Mouse (Mus musculus) CH12.LX (cell line): ENCODE data around the gene Csk. TPM values are rescaled to one million over a fixed set of nuclear protein-coding genes. Genes with fewer than 3 reads are reported as not detected.

ENCODE experiments used
- DNase-seq: peaks from one replicate; pipeline ENCODE4 v3.0.0-alpha.2; 2013; ENCODE audit errors: extremely low read depth
- H3K27ac ChIP-seq: 2 replicates; pipeline ENCODE4 v1.5.1; 2012; ENCODE audit warnings: low read depth, mild to moderate bottlenecking, control low read depth, moderate library complexity; ENCODE audit not compliant: insufficient read depth
- H3K27me3 ChIP-seq: replicated peaks from 2 replicates; pipeline ENCODE3; 2012; ENCODE audit warnings: inconsistent platforms
- H3K36me3 ChIP-seq, 2 experiments: replicated peaks in 1 of 2; 2 replicates each; pipeline versions ENCODE3 to v1.6.1; 2012; ENCODE audit warnings: inconsistent platforms in 1 of 2, low read length in 1 of 2, mild to moderate bottlenecking in 1 of 2, mixed read lengths in 1 of 2, moderate library complexity in 1 of 2; ENCODE audit not compliant: control insufficient read depth in 1 of 2, insufficient read depth in 1 of 2
- H3K4me1 ChIP-seq, 2 experiments: 2 replicates each; pipeline ENCODE4 v1.6.1; 2012; ENCODE audit warnings: inconsistent platforms in 1 of 2, moderate library complexity in 1 of 2; ENCODE audit not compliant: insufficient read depth in 2 of 2, control insufficient read depth in 1 of 2
- H3K4me2 ChIP-seq: 2 replicates; pipeline ENCODE4 v1.6.1; 2012; ENCODE audit warnings: low read depth, mild to moderate bottlenecking, control low read depth; ENCODE audit not compliant: poor library complexity, insufficient read depth, severe bottlenecking
- H3K4me3 ChIP-seq, 3 experiments: fragments of 150-350 bp in 1 of 3; sonication (generic) in 1 of 3; replicated peaks in 1 of 3; 2 replicates each; pipeline versions ENCODE3 to v1.5.1; 2011 to 2012; ENCODE audit warnings: low read depth in 2 of 3, low read length in 2 of 3, mild to moderate bottlenecking in 2 of 3, moderate library complexity in 2 of 3, control low read depth in 1 of 3, improper control_type of control experiment in 1 of 3, inconsistent platforms in 1 of 3, mixed read lengths in 1 of 3; ENCODE audit not compliant: poor library complexity in 1 of 3
- H3K79me2 ChIP-seq: replicated peaks from 2 replicates; pipeline ENCODE4 v1.6.1; 2012; ENCODE audit warnings: mild to moderate bottlenecking, moderate library complexity; ENCODE audit not compliant: control insufficient read depth, poor library complexity, insufficient read depth, severe bottlenecking; ENCODE audit errors: extremely low read depth
- H3K9ac ChIP-seq: 2 replicates; pipeline ENCODE4 v1.6.1; 2012; ENCODE audit warnings: low read depth, mild to moderate bottlenecking, control low read depth, moderate library complexity; ENCODE audit not compliant: insufficient read depth
- H3K9me3 ChIP-seq: replicated peaks from 2 replicates; pipeline ENCODE3; 2012; ENCODE audit warnings: low read length, inconsistent platforms, mixed read lengths
- CHD1 ChIP-seq: IDR thresholded peaks from 2 replicates; pipeline ENCODE4 v1.6.1; 2012; ENCODE audit warnings: low read depth, low read length, improper control_type of control experiment, inconsistent platforms
- CHD2 ChIP-seq: IDR thresholded peaks from 2 replicates; pipeline ENCODE4 v1.6.1; 2011; ENCODE audit warnings: low read length, improper control_type of control experiment
- CTCF ChIP-seq, 2 experiments: IDR thresholded peaks in 1 of 2; conservative IDR thresholded peaks in 1 of 2; 2 replicates each; pipeline ENCODE4 v1.5.1; 2011 to 2012; ENCODE audit warnings: low read depth in 2 of 2, low read length in 2 of 2, improper control_type of control experiment in 1 of 2, inconsistent platforms in 1 of 2, mild to moderate bottlenecking in 1 of 2, moderate library complexity in 1 of 2
- E2F4 ChIP-seq: IDR thresholded peaks from 2 replicates; pipeline ENCODE4 v1.6.1; 2011; ENCODE audit warnings: low read depth, low read length, improper control_type of control experiment; ENCODE audit not compliant: insufficient replicate concordance
- ELF1 ChIP-seq: IDR thresholded peaks from 2 replicates; pipeline ENCODE4 v1.6.1; 2014; ENCODE audit warnings: low read depth, mild to moderate bottlenecking, inconsistent platforms, low read length, improper control_type of control experiment
- HCFC1 ChIP-seq: IDR thresholded peaks from 2 replicates; pipeline ENCODE4 v1.6.1; 2012; ENCODE audit warnings: low read depth, mild to moderate bottlenecking, inconsistent platforms, low read length, improper control_type of control experiment
- KAT2A ChIP-seq: IDR thresholded peaks from 2 replicates; pipeline ENCODE4 v1.6.1; 2012; ENCODE audit warnings: low read length, improper control_type of control experiment, inconsistent platforms; ENCODE audit not compliant: insufficient replicate concordance
- MAZ ChIP-seq: IDR thresholded peaks from 2 replicates; pipeline ENCODE4 v1.6.1; 2012; ENCODE audit warnings: low read depth, mild to moderate bottlenecking, inconsistent platforms, low read length, improper control_type of control experiment, moderate library complexity
- MEF2A ChIP-seq: IDR thresholded peaks from 2 replicates; pipeline ENCODE4 v1.6.1; 2014; ENCODE audit warnings: low read depth, mild to moderate bottlenecking, inconsistent platforms, low read length, improper control_type of control experiment, borderline replicate concordance
- MXI1 ChIP-seq: IDR thresholded peaks from 2 replicates; pipeline ENCODE4 v1.6.1; 2011; ENCODE audit warnings: mild to moderate bottlenecking, low read depth, low read length, improper control_type of control experiment
- MYC ChIP-seq: IDR thresholded peaks from 2 replicates; pipeline ENCODE4 v1.6.1; 2011; ENCODE audit warnings: low read depth, mild to moderate bottlenecking, improper control_type of control experiment, low read length
- NELFE ChIP-seq: IDR thresholded peaks from 2 replicates; pipeline ENCODE4 v1.6.1; 2011; ENCODE audit warnings: low read depth, low read length, improper control_type of control experiment
- NRF1 ChIP-seq: IDR thresholded peaks from 2 replicates; pipeline ENCODE4 v1.6.1; 2014; ENCODE audit warnings: low read depth, mild to moderate bottlenecking, inconsistent platforms, low read length, improper control_type of control experiment, moderate library complexity
- PAX5 ChIP-seq: IDR thresholded peaks from 2 replicates; pipeline ENCODE4 v1.6.1; 2012; ENCODE audit warnings: low read length, inconsistent platforms, mixed read lengths
- RAD21 ChIP-seq: IDR thresholded peaks from 2 replicates; pipeline ENCODE4 v1.6.1; 2011; ENCODE audit warnings: low read depth, mild to moderate bottlenecking, low read length, improper control_type of control experiment, moderate library complexity
- RCOR1 ChIP-seq: conservative IDR thresholded peaks from 2 replicates; pipeline ENCODE4 v1.6.1; 2012; ENCODE audit warnings: low read depth, mild to moderate bottlenecking, inconsistent platforms, low read length, improper control_type of control experiment
- SIN3A ChIP-seq: IDR thresholded peaks from 2 replicates; pipeline ENCODE4 v1.6.1; 2012; ENCODE audit warnings: low read length, improper control_type of control experiment, inconsistent platforms
- SMC3 ChIP-seq: IDR thresholded peaks from 2 replicates; pipeline ENCODE4 v1.6.1; 2011; ENCODE audit warnings: low read depth, low read length, improper control_type of control experiment
- TBP ChIP-seq: conservative IDR thresholded peaks from 2 replicates; pipeline ENCODE4 v1.6.1; 2011; ENCODE audit warnings: low read depth, low read length, improper control_type of control experiment
- TCF12 ChIP-seq: IDR thresholded peaks from 2 replicates; pipeline ENCODE4 v1.6.1; 2014; ENCODE audit warnings: low read depth, mild to moderate bottlenecking, inconsistent platforms, low read length, improper control_type of control experiment
- ZC3H11A ChIP-seq: IDR thresholded peaks from 2 replicates; pipeline ENCODE4 v1.6.1; 2012; ENCODE audit warnings: low read depth, mild to moderate bottlenecking, inconsistent platforms, low read length, improper control_type of control experiment
- ZMIZ1 ChIP-seq: IDR thresholded peaks from 2 replicates; pipeline ENCODE4 v1.6.1; 2012; ENCODE audit warnings: low read depth, mild to moderate bottlenecking, inconsistent platforms, low read length, improper control_type of control experiment
- ZNF384 ChIP-seq: IDR thresholded peaks from 2 replicates; pipeline ENCODE4 v1.6.1; 2012; ENCODE audit warnings: low read depth, low read length, improper control_type of control experiment, inconsistent platforms
- dilution Hi-C: fragments of 300-500 bp; cut with MboI; formaldehyde crosslinking; loops from 2 replicates; pipeline ENCODE4 v1.14.3; 2020; ENCODE audit warnings: low sequenced_read_pairs; ENCODE audit not compliant: extremely low pct_unique_long_range_greater_than_20kb, extremely low pct_ligation_motif_present
- in situ Hi-C: fragments of 300-500 bp; cut with MboI; formaldehyde crosslinking; loops from 3 replicates; pipeline ENCODE4 v1.14.3; 2019; ENCODE audit warnings: low sequenced_read_pairs, low pct_ligation_motif_present, low pct_unique_long_range_greater_than_20kb, mixed read lengths
- polyA plus RNA-seq: library from polyadenylated mRNA; unstranded; fragments of >175 nt; gene quantifications from 2 replicates; pipeline ENCODE4 v1.2.1, GENCODE M21; 2012; ENCODE audit warnings: low read depth; ENCODE audit not compliant: insufficient read length
- total RNA-seq, 2 experiments: library from RNA; depleted of rRNA; stranded (reverse); fragments of 300-350 nt in 1 of 2; fragments of >200 nt in 1 of 2; gene quantifications; 2 replicates each; pipeline ENCODE4 v1.2.3; 2012 to 2014

Csk gene
- total and polyA plus RNA-seq, 3 experiments: 111 to 153 (median 111) TPM

GRCm38 (mm10) chr9:57659774-57660173 lies 6.3 kb upstream of the Csk start:
- peak; percentile 84 for DNase-seq
- dilution Hi-C loops (no loop called here), in situ Hi-C loops (loop anchor here (5.0 to 10.0 kb wide), 2 partner anchors 67 to 335 kb away; no protein-coding TSS in a partner anchor)
- H3K4me3 ChIP-seq: no peak overlapping the region
- peaks cover 0 to 8% of the 10 kb centered on the region in 2 experiments; a peak in 2 of 4 replicates for H3K4me1 ChIP-seq
- no peak overlapping the region for H3K9ac ChIP-seq
- H3K9me3 ChIP-seq: peaks cover 5% of the 10 kb centered on the region
- 0 out of 2 replicates have a peak, but pooled peaks have one; percentile 34 for TF ChIP-seq MYC
- no peak for TF ChIP-seq TBP
- TF ChIP-seq ELF1: 0 out of 2 replicates have a peak, but pooled peaks have one; percentile 19
- 0 out of 2 replicates have a peak, but pooled peaks have one; percentile 19 for TF ChIP-seq TCF12
- no peak for TF ChIP-seq MXI1
- TF ChIP-seq SIN3A: no peak
- TF ChIP-seq RAD21: peak; percentile 95
- no peak for TF ChIP-seq NRF1
- no peak for TF ChIP-seq E2F4
- peak; percentile 92 for TF ChIP-seq SMC3
- TF ChIP-seq NELFE: peak; percentile 15; the same call in 1 of the 2 replicates
- TF ChIP-seq CTCF (conservative IDR thresholded peaks at IDR 0.05 in 1 of 2, IDR thresholded peaks at IDR 0.05 in 1 of 2; ENCODE audit: low read depth in 2 of 2, low read length in 2 of 2): peak; percentile 36 to 96; a peak in 2 of 4 replicates
- TF ChIP-seq ZMIZ1: no peak
- no peak for TF ChIP-seq ZNF384
- peak; percentile 58 for TF ChIP-seq ZC3H11A
- TF ChIP-seq KAT2A: no peak
- TF ChIP-seq HCFC1: 0 out of 2 replicates have a peak, but pooled peaks have one; percentile 21
- TF ChIP-seq CHD1: no peak
- no peak for TF ChIP-seq PAX5
- TF ChIP-seq MAZ: no peak
- no peak for TF ChIP-seq MEF2A
- no peak overlapping the region for H3K27ac ChIP-seq
- H3K36me3 ChIP-seq: no peaks in the 10 kb centered on the region
- peaks cover 4% of the 10 kb centered on the region for H3K27me3 ChIP-seq
- no peaks in the 10 kb centered on the region for H3K79me2 ChIP-seq
- H3K4me2 ChIP-seq: peak overlapping the region; percentile 25; the same call in 1 of the 2 replicates

GRCm38 (mm10) chr9:57658970-57659369 lies 5.5 kb upstream of the Csk start:
- Histone ChIP-seq H3K4me3 (no peak overlapping the region), H3K4me2 (no peak overlapping the region), H3K9me3 (peaks cover 5% of the 10 kb centered on the region), H3K27me3 (no peaks in the 10 kb centered on the region), H3K79me2 (no peaks in the 10 kb centered on the region), H3K27ac (no peak overlapping the region), H3K4me1 (peaks cover 0 to 10% of the 10 kb centered on the region in 2 experiments; a peak in 2 of 4 replicates), H3K9ac (no peak overlapping the region), H3K36me3 (no peaks in the 10 kb centered on the region)
- TF ChIP-seq RCOR1 (no peak), CHD2 (no peak), CTCF (conservative IDR thresholded peaks at IDR 0.05 in 1 of 2, IDR thresholded peaks at IDR 0.05 in 1 of 2; ENCODE audit: low read depth in 2 of 2, low read length in 2 of 2) (peak in 1 of 2 experiments; percentile 39; a peak in 2 of 4 replicates), CHD1 (no peak)
- no peak for DNase-seq
- in situ Hi-C loops: loop anchor here (5.0 to 10.0 kb wide), 2 partner anchors 67 to 336 kb away; no protein-coding TSS in a partner anchor
- dilution Hi-C loops: no loop called here
